Mouse (Mus musculus) CD4-positive helper T cell, adult 2 months (primary cell): ENCODE data around the gene Bag3.
"Not testable (repeated sequence)": the region's sequence is repeated elsewhere in the genome, so short reads cannot be mapped to it uniquely, and the experiment has no call there.

Experiments
- DNase-seq: peaks from one replicate; pipeline ENCODE4 v3.0.0-alpha.2; 2012; ENCODE audit warnings: low read depth, missing footprints, low spot score

Bag3 gene

GRCm38 (mm10) chr7:128567561-128568244, 44.3 kb downstream of the Bag3 start:
- no peak for DNase-seq

- not testable (repeated sequence) for DNase-seq
Measured at GRCm38 (mm10) chr7:128569429-128569828, 46.0 kb downstream of the Bag3 start.

DNA sequence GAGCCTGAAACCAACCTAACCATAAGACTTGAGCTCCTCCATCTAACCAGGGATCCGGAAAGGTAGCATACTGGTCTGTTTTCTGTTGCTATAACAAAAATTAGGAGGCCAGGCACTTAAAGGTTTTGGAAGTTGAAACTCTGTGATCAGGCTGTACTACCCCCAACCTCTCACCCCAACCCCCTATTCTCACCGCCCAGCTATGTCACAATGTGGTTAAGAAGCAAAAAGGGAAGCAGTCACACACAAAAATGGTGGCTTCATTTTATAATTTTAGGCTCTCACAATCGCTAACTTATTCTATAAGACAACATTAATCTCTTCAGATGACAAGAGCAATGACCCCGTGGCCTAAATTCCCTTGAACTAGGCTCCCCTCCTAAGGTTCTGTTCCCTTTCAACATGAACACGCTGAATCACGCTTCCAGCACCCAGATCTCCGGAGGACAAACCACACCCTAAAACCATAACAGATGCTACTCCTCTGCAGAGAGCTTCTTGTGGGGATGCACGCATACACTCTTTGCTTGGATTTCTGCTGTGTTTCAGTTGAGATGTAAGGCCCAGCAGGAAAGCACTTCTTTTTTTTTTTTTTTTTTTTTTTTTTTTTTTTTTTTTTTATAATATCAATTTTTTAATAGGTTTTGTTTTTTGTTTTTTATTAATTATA, 46.7 kb downstream of the Bag3 start:
- no peak for DNase-seq

- DNase-seq = not testable (repeated sequence)
Measured at GRCm38 (mm10) chr7:128570657-128571056, 47.2 kb downstream of the Bag3 start.

- DNase-seq = no peak
Measured at GRCm38 (mm10) chr7:128572030-128572429, 48.6 kb downstream of the Bag3 start.

DNA sequence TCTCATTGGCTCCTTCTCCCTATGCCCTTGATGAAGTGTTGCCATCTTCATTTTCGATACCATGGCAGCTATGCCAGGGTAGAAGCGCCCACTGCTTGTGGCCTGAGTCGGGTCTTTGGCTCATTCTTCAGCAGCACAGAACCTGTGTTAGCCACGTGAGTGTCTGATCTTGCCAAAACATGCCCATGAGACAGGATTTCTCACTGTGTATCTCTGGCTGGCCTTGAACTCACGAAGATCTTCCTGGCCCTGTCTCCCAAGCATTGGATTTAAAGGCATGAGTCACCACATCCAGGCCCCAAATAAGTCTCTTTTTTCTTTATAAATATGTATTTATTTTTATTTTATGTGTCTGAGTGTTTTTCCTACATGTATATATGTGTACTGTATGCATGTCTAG, 51.8 kb downstream of the Bag3 start:
- DNase-seq = no peak

DNA sequence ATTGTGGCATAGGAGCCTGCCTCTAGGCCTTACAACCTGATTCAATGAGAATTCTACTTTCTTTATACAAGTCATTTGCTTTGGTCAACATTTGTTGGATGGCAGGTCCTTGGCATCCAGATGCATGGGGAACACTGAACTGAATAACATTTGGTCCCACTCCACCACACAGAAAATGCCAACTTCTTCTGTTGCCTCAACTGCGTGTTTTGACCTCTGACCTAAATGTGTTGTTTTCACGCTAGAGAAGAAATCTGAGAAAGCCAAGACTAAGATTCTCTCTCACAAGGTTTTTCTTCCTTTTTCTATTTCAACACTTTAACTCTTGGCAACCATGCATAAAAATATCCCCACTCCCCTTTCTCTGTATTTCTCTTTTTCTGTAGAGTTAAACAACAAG, 52.4 kb downstream of the Bag3 start:
- no peak for DNase-seq

DNA sequence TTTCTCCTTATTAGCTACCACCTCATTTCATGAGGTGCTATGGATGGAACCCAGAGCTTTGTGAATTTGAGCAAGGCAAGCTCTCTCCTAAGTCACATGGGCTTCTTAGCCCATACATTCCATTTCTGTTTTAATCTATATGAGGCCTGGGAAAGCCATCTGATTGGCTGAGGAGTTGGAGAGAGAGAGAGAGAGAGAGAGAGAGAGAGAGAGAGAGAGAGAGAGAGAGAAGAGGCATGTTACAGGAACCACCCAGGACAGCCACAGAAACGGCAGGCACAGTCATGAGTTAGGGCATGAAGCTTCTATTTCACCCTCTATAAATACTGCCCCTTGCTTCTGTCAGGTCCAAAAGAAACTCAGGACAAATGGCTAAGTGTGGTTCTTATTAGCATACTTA, 54.2 kb downstream of the Bag3 start:
- DNase-seq = no peak

DNA sequence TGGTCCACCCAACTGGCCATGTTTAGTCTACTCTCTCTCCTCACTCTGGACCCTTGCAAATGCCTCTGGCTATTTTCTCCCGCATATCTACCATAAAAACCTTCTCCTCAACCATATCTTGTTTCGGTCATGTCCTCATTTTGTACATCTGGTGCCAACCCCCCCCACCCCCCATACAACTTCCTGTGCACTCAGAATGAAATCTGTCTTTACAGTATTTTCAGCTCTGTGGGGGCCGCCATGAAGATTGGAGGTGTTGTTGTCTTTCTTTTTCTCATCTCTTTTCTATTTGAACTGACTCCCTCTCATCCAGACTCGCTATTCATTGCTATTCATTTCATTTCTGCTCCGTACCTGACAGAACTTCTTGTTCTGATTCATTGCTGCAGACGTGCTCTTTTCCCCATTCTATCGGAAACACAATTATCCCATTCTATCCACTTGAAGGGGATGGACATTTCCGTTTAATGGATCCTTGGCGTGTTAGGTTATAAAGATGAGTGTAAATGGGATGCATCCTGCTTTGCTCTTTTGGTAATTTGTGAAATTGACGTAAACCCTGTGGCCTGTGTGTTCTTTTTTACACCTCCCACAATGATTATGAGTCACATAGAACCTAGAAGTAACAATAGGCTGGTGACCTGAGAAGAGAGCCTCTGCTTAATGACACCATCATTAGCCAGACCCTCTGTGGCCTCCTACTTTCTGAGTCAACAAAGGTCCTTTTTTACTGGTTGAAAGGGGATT, 55.0 kb downstream of the Bag3 start:
- peak; percentile 34 for DNase-seq

GRCm38 (mm10) chr7:128579381-128579780, 56.0 kb downstream of the Bag3 start:
- DNase-seq = no peak

GRCm38 (mm10) chr7:128580318-128580717, 56.9 kb downstream of the Bag3 start:
- no peak for DNase-seq

DNA sequence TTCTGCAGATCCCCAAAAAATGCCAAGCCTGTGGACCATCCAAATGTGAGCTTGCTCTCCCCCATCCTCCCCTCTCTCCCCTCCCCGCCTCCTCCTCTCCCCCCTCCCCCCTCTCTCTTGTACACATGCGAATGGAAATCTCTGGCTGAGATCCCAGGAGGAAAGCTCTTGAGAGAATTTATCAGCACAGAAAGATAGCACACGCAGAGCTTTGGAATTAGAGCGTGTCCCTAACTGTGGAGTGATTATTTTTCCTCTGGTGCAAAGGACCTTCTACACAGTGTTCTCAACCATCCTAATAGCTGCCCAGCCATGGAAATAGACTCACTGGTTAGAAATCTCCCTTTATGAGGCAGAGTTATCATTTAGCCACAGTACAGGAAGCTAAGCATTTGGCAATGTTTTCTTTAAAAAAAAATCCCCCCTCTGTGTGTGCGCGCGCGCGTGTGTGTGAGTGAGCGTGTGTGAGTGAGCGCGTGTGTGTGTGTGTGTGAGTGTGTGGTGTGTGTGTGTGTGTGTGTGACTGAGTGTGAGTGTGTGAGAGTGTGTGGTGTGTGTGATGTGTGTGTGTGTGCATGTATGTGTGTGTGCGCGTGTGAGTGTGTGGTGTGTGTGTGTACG, 58.6 kb downstream of the Bag3 start:
- DNase-seq = no peak

DNA sequence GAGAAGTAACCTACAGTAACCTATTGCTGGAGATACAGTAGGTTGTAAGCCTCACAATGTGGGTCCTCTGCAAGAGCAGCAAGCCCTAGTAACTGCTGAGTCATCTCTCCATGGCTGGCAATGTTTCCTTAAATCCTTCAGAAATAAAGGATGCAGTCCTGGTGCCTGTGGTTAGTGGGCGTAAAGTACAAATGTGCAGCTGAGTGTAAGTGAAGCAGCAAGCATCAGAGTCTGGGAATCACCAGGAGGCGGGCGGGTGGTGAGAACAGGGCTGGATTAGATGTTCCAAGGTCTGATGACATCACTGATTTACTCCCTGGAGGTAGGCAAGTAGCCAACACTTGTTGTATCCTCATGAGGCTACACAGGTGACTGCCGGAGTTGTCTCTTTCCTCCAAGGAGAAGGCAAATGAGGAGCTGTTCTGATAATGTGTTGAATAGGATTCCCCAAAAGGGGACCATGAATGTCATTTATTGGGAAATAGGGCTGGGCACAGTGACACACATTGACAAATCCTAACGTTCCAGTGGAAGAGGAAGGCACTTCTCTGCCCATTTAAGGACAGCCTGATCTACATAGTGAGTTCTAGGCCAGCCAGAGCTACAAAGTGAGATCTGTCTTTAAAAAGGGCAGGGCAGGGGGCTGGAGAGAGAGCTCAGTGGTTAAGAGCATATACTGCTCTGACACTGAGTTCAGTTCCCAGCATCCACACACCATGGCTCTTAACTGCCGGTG, 60.0 kb downstream of the Bag3 start:
- DNase-seq = no peak

- no peak for DNase-seq
Measured at GRCm38 (mm10) chr7:128587334-128587933, 64.0 kb downstream of the Bag3 start.

DNA sequence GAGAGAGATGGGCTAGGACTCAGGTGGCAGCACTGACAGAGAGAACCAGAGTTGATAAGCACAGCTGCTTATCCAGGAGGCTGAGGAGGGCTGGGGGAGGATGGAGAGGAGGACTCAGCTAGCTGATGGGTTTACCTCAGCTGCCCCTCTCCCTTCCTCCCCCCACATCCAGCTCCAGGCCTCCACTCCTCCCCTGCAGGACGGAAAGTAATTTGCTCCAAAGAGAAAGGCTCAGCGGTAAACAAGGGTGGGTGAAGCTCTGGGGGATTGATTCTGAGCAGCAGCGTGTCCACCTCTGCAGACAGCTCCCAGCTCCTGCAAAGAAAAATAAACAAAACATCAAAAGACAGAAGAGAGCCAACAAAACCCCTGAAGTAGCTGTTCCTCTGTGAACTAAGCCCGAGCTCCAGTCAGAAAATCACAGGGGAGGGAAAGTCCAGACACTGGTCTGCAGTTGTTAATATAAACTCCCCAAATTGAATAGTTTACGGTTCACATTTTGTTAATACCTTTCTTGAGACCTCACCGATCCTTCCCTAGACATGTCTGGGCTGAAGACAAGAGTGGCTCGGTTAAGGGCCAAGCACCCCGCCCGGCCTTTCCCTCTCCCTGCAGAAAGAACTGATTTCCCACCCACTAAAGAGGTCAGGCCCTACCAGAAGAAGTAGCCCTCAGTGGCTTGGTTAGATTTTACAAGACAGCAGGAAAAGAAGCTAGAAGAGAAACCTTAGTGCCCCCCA, 68.1 kb downstream of the Bag3 start:
- DNase-seq = no peak

GRCm38 (mm10) chr7:128592118-128592935, 68.9 kb downstream of the Bag3 start:
- DNase-seq = no peak

DNA sequence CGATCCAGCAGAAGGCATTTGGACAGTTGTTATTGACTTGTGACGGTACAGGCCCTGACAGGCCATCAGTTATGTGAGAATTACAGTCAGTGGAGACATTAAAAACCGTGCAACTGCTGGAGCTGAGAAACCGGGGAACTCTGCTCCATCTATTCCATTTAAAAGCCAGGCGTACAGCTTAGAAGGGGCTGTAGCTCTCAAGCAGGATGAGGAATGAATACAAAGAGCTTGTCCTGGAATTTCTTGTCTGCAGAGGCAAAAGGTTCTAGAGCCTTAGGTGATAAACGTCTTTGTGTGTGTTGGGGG, 69.5 kb downstream of the Bag3 start:
- no peak for DNase-seq

GRCm38 (mm10) chr7:128596274-128596673, 72.9 kb downstream of the Bag3 start:
- no peak for DNase-seq
